Mouse (Mus musculus) colon, adult 2 months (tissue): ENCODE results near the gene Bmpr1b. TPM values are rescaled to one million over a fixed set of nuclear protein-coding genes. Genes with fewer than 3 reads are reported as not detected.

ENCODE experiments used
- polyA plus RNA-seq: library from polyadenylated mRNA; depleted of rRNA; stranded (reverse); fragments of >200 nt; gene quantifications from 2 replicates; pipeline ENCODE4 v1.2.3, GENCODE M21; 2012; rRNA removed

Bmpr1b gene
- polyA plus RNA-seq: 0.03 and 0.06 TPM in 2 replicates

GRCm38 (mm10) chr3:142168863-142169521, at the start of gene Bmpr1b:
Gene Bmpr1b (minus strand): TSS chr3:142169425.

Other genes with a start within 250 kb of the Bmpr1b start
- gene Pdlim5, start 226.3 kb upstream of the Bmpr1b start, polyA plus RNA-seq: 60.3 and 62.3 TPM in 2 replicates